Mouse (Mus musculus) ES-E14 (cell line): ENCODE data around the gene Bhlhe41.

Experiments
- MAFK ChIP-seq: IDR thresholded peaks from 2 replicates; pipeline ENCODE4 v1.6.1; 2014; ENCODE audit warnings: mild to moderate bottlenecking, low read depth, low read length, inconsistent platforms; ENCODE audit not compliant: insufficient read depth
- ZNF384 ChIP-seq: IDR thresholded peaks from 2 replicates; pipeline ENCODE4 v1.6.1; 2012; ENCODE audit warnings: low read depth, low read length, inconsistent platforms

DNA sequence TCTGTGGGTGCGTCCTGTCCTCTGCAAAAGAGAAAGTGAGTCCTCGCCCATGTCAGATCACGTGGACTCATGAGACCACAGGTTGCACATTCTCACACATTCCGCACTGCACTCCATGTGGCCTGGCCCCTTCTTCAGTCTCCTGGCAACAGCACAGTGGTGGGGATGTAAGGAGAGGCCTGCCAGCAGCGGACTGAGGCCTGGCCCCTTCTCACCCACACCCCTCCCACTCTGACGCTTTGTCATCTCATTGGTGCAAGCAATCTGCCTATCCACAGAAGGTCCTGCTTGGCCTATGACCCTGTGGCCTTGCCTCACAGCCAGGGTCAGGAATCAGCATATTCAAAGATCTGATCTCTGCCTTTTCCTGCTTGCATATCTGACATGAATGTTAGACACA lies 42.3 kb downstream of the Bhlhe41 start:
- TF ChIP-seq ZNF384 = no peak
- TF ChIP-seq MAFK = no peak
